Mouse (Mus musculus) MEL (cell line): ENCODE data around the gene Gm17455. TPM values are rescaled to one million over a fixed set of nuclear protein-coding genes. Genes with fewer than 3 reads are reported as not detected.

ENCODE experiments used
- DNase-seq: peaks from one replicate; pipeline ENCODE4 v3.0.0; 2011; ENCODE audit warnings: low read depth, low spot score
- H3K27ac ChIP-seq: 2 replicates; pipeline ENCODE4 v1.5.1; 2012; ENCODE audit warnings: low read depth, mild to moderate bottlenecking, control low read depth, low read length, moderate library complexity; ENCODE audit not compliant: control insufficient read depth
- H3K27me3 ChIP-seq, 2 experiments: fragments of 150-350 bp in 1 of 2; sonication (generic) in 1 of 2; 2 replicates each; pipeline ENCODE4 v1.6.1; 2012; ENCODE audit warnings: low read length in 2 of 2, mild to moderate bottlenecking in 2 of 2, improper control_type of control experiment in 1 of 2, moderate library complexity in 1 of 2; ENCODE audit not compliant: insufficient read depth in 2 of 2, control insufficient read depth in 1 of 2
- H3K36me3 ChIP-seq, 2 experiments: 2 replicates each; pipeline ENCODE4 v1.6.1; 2012 to 2014; ENCODE audit warnings: low read length in 2 of 2, improper control_type of control experiment in 1 of 2, inconsistent platforms in 1 of 2, mild to moderate bottlenecking in 1 of 2; ENCODE audit not compliant: insufficient read depth in 2 of 2, control insufficient read depth in 1 of 2
- H3K4me1 ChIP-seq, 2 experiments: fragments of 150-350 bp in 1 of 2; sonication (generic) in 1 of 2; 2 replicates each; pipeline ENCODE4 v1.6.1; 2012; ENCODE audit warnings: low read length in 2 of 2, improper control_type of control experiment in 1 of 2, mild to moderate bottlenecking in 1 of 2; ENCODE audit not compliant: insufficient read depth in 2 of 2, control insufficient read depth in 1 of 2
- H3K4me3 ChIP-seq, 2 experiments: fragments of 150-350 bp in 1 of 2; sonication (generic) in 1 of 2; 2 replicates each; pipeline ENCODE4 v1.5.1; 2012; ENCODE audit warnings: low read depth in 2 of 2, low read length in 2 of 2, mild to moderate bottlenecking in 2 of 2, moderate library complexity in 2 of 2, control low read depth in 1 of 2, improper control_type of control experiment in 1 of 2; ENCODE audit not compliant: control insufficient read depth in 1 of 2, insufficient read depth in 1 of 2
- H3K79me2 ChIP-seq: 2 replicates; pipeline ENCODE4 v1.6.1; 2012; ENCODE audit warnings: mild to moderate bottlenecking, low read length, moderate library complexity; ENCODE audit not compliant: control insufficient read depth, poor library complexity, insufficient read depth
- H3K9ac ChIP-seq: 2 replicates; pipeline ENCODE4 v1.6.1; 2012; ENCODE audit warnings: low read depth, mild to moderate bottlenecking, control low read depth, low read length, moderate library complexity; ENCODE audit not compliant: control insufficient read depth, poor library complexity, severe bottlenecking
- H3K9me3 ChIP-seq: fragments of 150-350 bp; sonication (generic); replicated peaks from 2 replicates; pipeline ENCODE4 v1.6.1; 2012; ENCODE audit warnings: mild to moderate bottlenecking, low read length, improper control_type of control experiment, moderate library complexity; ENCODE audit not compliant: insufficient read depth
- BHLHE40 ChIP-seq: IDR thresholded peaks from 2 replicates; pipeline ENCODE4 v1.6.1; 2012; ENCODE audit warnings: low read depth, mild to moderate bottlenecking, inconsistent platforms, low read length, improper control_type of control experiment, borderline replicate concordance
- CHD1 ChIP-seq: IDR thresholded peaks from 2 replicates; pipeline ENCODE4 v1.6.1; 2012; ENCODE audit warnings: low read depth, mild to moderate bottlenecking, inconsistent platforms, low read length, improper control_type of control experiment
- CTCF ChIP-seq, 3 experiments: IDR thresholded peaks in 2 of 3; conservative IDR thresholded peaks in 1 of 3; 2 replicates each; pipeline ENCODE4 v1.5.1; 2011 to 2012; ENCODE audit warnings: low read length in 3 of 3, low read depth in 2 of 3, mild to moderate bottlenecking in 2 of 3, improper control_type of control experiment in 1 of 3, inconsistent platforms in 1 of 3, mixed read lengths in 1 of 3, moderate library complexity in 1 of 3; ENCODE audit not compliant: control insufficient read depth in 1 of 3, insufficient read depth in 1 of 3, poor library complexity in 1 of 3, severe bottlenecking in 1 of 3
- ELF1 ChIP-seq: IDR thresholded peaks from 2 replicates; pipeline ENCODE4 v1.6.1; 2014; ENCODE audit warnings: low read depth, mild to moderate bottlenecking, inconsistent platforms, low read length, improper control_type of control experiment, moderate library complexity
- EP300 ChIP-seq, 2 experiments: IDR thresholded peaks; 2 replicates each; pipeline ENCODE4 v1.6.1; 2011; ENCODE audit warnings: improper control_type of control experiment in 2 of 2, low read length in 2 of 2, low read depth in 1 of 2, mild to moderate bottlenecking in 1 of 2
- GABPA ChIP-seq: IDR thresholded peaks from 2 replicates; pipeline ENCODE4 v1.6.1; 2012; ENCODE audit warnings: low read depth, mild to moderate bottlenecking, inconsistent platforms, low read length, improper control_type of control experiment, moderate library complexity
- GATA1 ChIP-seq: IDR thresholded peaks from 2 replicates; pipeline ENCODE4 v1.6.1; 2011; ENCODE audit warnings: low read depth, low read length, improper control_type of control experiment
- HCFC1 ChIP-seq: IDR thresholded peaks from 2 replicates; pipeline ENCODE4 v1.6.1; 2012; ENCODE audit warnings: low read depth, mild to moderate bottlenecking, inconsistent platforms, low read length, improper control_type of control experiment, moderate library complexity
- JUND ChIP-seq: IDR thresholded peaks from 2 replicates; pipeline ENCODE4 v1.6.1; 2011; ENCODE audit warnings: low read depth, mild to moderate bottlenecking, improper control_type of control experiment, low read length
- MAFK ChIP-seq: IDR thresholded peaks from 2 replicates; pipeline ENCODE4 v1.6.1; 2011; ENCODE audit warnings: low read depth, mild to moderate bottlenecking, low read length, improper control_type of control experiment, borderline replicate concordance
- MAX ChIP-seq: IDR thresholded peaks from 2 replicates; pipeline ENCODE4 v1.6.1; 2011; ENCODE audit warnings: low read length, improper control_type of control experiment
- MYB ChIP-seq: IDR thresholded peaks from 2 replicates; pipeline ENCODE4 v1.6.1; 2011; ENCODE audit warnings: mild to moderate bottlenecking, low read depth, low read length, improper control_type of control experiment
- NELFE ChIP-seq: IDR thresholded peaks from 2 replicates; pipeline ENCODE4 v1.6.1; 2011; ENCODE audit warnings: low read depth, low read length, improper control_type of control experiment
- POLR2A ChIP-seq, 2 experiments: IDR thresholded peaks; 2 replicates each; pipeline ENCODE4 v1.6.1; 2011 to 2012; ENCODE audit warnings: low read length in 2 of 2, mild to moderate bottlenecking in 2 of 2, control low read depth in 1 of 2, improper control_type of control experiment in 1 of 2, low read depth in 1 of 2, moderate library complexity in 1 of 2; ENCODE audit not compliant: control insufficient read depth in 1 of 2, insufficient read depth in 1 of 2, poor library complexity in 1 of 2
- POLR2AphosphoS2 ChIP-seq: IDR thresholded peaks from 2 replicates; pipeline ENCODE4 v1.6.1; 2011; ENCODE audit warnings: low read length, improper control_type of control experiment
- POLR2AphosphoS5 ChIP-seq: IDR thresholded peaks from 2 replicates; pipeline ENCODE4 v1.6.1; 2012; ENCODE audit warnings: low read depth, borderline replicate concordance, mild to moderate bottlenecking, inconsistent platforms, low read length, moderate library complexity, mixed read lengths
- TBP ChIP-seq: IDR thresholded peaks from 2 replicates; pipeline ENCODE4 v1.8.0; 2011; ENCODE audit warnings: low read depth, low read length, improper control_type of control experiment
- TCF12 ChIP-seq: IDR thresholded peaks from 2 replicates; pipeline ENCODE4 v1.6.1; 2014; ENCODE audit warnings: low read depth, mild to moderate bottlenecking, inconsistent platforms, low read length, improper control_type of control experiment, moderate library complexity
- UBTF ChIP-seq: IDR thresholded peaks from 2 replicates; pipeline ENCODE4 v1.6.1; 2012; ENCODE audit warnings: low read depth, mild to moderate bottlenecking, inconsistent platforms, low read length, improper control_type of control experiment, moderate library complexity, borderline replicate concordance; ENCODE audit not compliant: insufficient read depth
- USF1 ChIP-seq: IDR thresholded peaks from 2 replicates; pipeline ENCODE4 v1.6.1; 2014; ENCODE audit warnings: low read depth, mild to moderate bottlenecking, inconsistent platforms, low read length, improper control_type of control experiment, moderate library complexity
- ZMIZ1 ChIP-seq: IDR thresholded peaks from 2 replicates; pipeline ENCODE4 v1.6.1; 2012; ENCODE audit warnings: low read depth, mild to moderate bottlenecking, inconsistent platforms, low read length, improper control_type of control experiment, moderate library complexity
- polyA plus RNA-seq, 2 experiments: library from polyadenylated mRNA; stranded (reverse) in 1 of 2; unstranded in 1 of 2; fragments of >175 nt in 1 of 2; fragments of >200 nt in 1 of 2; gene quantifications; 2 replicates each; pipeline versions ENCODE4 v1.2.1 to v1.2.4; 2012; ENCODE audit warnings: low replicate concordance in 2 of 2, low read depth in 1 of 2; ENCODE audit not compliant: insufficient read length in 2 of 2, insufficient read depth in 1 of 2, missing spikeins in 1 of 2
- total RNA-seq: library from RNA; depleted of rRNA; stranded (reverse); fragments of 300-350 nt; gene quantifications from 2 replicates; pipeline ENCODE4 v1.2.3, GENCODE M21; 2012

Gm17455 gene
- total and polyA plus RNA-seq, 3 experiments, result not detected

DNA sequence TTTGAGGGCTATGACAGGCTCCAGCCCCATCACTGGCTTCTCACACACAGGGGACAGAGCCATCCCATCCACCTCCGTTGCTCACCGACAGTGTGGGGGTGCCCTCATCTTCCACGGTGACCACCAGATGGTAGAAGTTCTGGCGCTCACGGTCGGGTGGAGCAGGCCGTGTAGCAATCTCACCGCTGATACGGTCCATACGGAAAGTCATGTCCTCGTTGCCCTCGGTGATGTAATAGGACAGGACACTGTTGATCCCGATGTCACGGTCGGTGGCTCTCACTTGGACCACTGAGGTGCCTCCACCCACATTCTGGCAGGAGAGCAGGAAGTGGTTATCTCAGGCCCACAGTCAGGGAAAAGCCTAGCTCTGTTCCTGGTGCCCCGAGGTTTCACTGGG is 22.8 kb upstream of the Gm17455 start:
- no peak for TF ChIP-seq USF1
- TF ChIP-seq CTCF (IDR thresholded peaks at IDR 0.05 in 2 of 3, conservative IDR thresholded peaks at IDR 0.05 in 1 of 3; ENCODE audit: control insufficient read depth in 1 of 3, insufficient read depth in 1 of 3, low read depth in 2 of 3, low read length in 3 of 3, poor library complexity in 1 of 3, severe bottlenecking in 1 of 3), result no peak
- TF ChIP-seq JUND, result no peak
- TF ChIP-seq GATA1, result no peak
- TF ChIP-seq MAX, result no peak
- no peak for TF ChIP-seq ZMIZ1
- no peak for TF ChIP-seq NELFE
- Histone ChIP-seq H3K4me1 (0 out of 4 replicates have a peak, but pooled peaks cover 0 to 2% of the 10 kb centered on the region in 2 experiments), H3K27me3 (no peaks in the 10 kb centered on the region), H3K36me3 (no peaks in the 10 kb centered on the region), H3K79me2 (no peaks in the 10 kb centered on the region), H3K27ac (no peak overlapping the region), H3K4me3 (no peak overlapping the region), H3K9me3 (no peaks in the 10 kb centered on the region), H3K9ac (no peak overlapping the region)
- no peak for DNase-seq

DNA sequence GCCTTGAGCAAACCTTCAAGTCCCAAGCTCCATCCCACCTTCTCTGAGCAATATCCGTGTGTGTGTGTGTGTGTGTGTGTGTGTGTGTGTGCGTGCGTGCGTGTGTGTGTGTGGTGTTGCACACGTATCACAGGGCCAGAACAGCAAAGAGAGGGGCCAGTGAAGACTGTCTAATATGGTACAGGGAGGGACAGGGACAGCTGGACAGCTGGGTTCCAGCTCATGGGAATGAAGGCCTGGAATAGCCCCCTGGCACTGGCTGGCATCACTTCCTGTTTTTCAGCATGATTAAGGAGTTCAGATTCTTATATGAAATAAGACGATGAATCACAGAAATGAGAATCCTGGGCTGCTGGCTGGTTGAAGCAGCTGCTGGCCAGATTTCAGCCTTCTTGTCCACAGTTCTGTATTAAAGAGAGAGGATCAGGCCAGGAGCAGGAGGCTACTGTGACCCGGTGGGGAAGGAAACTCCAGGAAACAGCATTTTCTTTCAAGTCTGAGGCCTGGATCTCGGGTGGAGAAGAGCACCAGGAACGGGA is 20.0 kb upstream of the Gm17455 start:
- DNase-seq, result no peak
- no peaks in the 10 kb centered on the region for H3K36me3 ChIP-seq
- TF ChIP-seq CHD1 (no peak), BHLHE40 (no peak), GATA1 (no peak), GABPA (no peak), MAFK (no peak), EP300 (IDR thresholded peaks at IDR 0.05; ENCODE audit: low read depth in 1 of 2, low read length in 2 of 2) (no peak), TBP (no peak), ELF1 (no peak)
- H3K27ac ChIP-seq, result no peak overlapping the region
- H3K27me3 ChIP-seq, result no peaks in the 10 kb centered on the region
- H3K4me1 ChIP-seq, result no peaks in the 10 kb centered on the region
- no peaks in the 10 kb centered on the region for H3K79me2 ChIP-seq
- H3K9ac ChIP-seq, result no peak overlapping the region
- no peak overlapping the region for H3K4me3 ChIP-seq
- no peaks in the 10 kb centered on the region for H3K9me3 ChIP-seq

DNA sequence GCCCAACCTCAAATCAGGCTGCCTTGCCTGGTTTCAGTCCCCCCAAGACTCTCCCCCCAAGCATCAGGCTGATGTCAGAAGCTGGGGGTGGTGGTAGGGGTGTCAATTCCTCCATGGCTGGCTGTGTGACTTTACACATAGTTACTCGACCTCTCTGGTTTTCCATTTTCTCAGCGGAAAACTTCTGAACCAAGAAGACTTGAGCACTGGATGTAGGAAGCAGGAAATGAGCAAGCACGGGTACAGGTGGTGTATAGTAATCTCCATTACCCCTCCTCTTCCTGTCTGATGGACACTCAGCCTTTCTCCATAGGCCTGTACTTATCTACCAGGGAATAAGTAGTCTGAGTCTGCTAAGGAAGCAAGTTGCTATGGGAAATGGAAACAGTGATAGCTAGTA is 19.3 kb upstream of the Gm17455 start:
- TF ChIP-seq POLR2AphosphoS2 (no peak), UBTF (no peak), GABPA (no peak), POLR2A (IDR thresholded peaks at IDR 0.05; ENCODE audit: control insufficient read depth in 1 of 2, insufficient read depth in 1 of 2, low read depth in 1 of 2, low read length in 2 of 2, poor library complexity in 1 of 2) (no peak), TCF12 (no peak), JUND (no peak), POLR2AphosphoS5 (no peak), MYB (no peak), HCFC1 (no peak)
- Histone ChIP-seq H3K27ac (no peak overlapping the region), H3K4me3 (no peak overlapping the region), H3K79me2 (no peaks in the 10 kb centered on the region), H3K27me3 (no peaks in the 10 kb centered on the region), H3K36me3 (no peaks in the 10 kb centered on the region), H3K9me3 (no peaks in the 10 kb centered on the region), H3K9ac (no peak overlapping the region), H3K4me1 (no peaks in the 10 kb centered on the region)
- DNase-seq, result no peak
